Mouse (Mus musculus) yolk sac, embryonic 10.5 days (tissue): ENCODE measurements around the gene Map3k4.

Experiments used
- DNase-seq: peaks from one replicate; pipeline ENCODE4 v3.0.0-alpha.2; 2017; ENCODE audit warnings: low spot score

Map3k4 gene

GRCm38 (mm10) chr17:12271805-12272204 lies 46.8 kb downstream of the Map3k4 start:
- no peak for DNase-seq

- no peak for DNase-seq
Observed at GRCm38 (mm10) chr17:12268538-12268937, 50.1 kb downstream of the Map3k4 start.

GRCm38 (mm10) chr17:12268091-12268490 lies 50.5 kb downstream of the Map3k4 start:
- DNase-seq = no peak

GRCm38 (mm10) chr17:12265969-12266925 lies 52.3 kb downstream of the Map3k4 start:
- peak; percentile 55 for DNase-seq

- no peak for DNase-seq
Observed at GRCm38 (mm10) chr17:12264293-12264692, 54.3 kb downstream of the Map3k4 start.

GRCm38 (mm10) chr17:12263787-12264186 lies 54.8 kb downstream of the Map3k4 start:
- no peak for DNase-seq

GRCm38 (mm10) chr17:12262851-12263250 lies 55.7 kb downstream of the Map3k4 start:
- no peak for DNase-seq

- no peak for DNase-seq
Observed at GRCm38 (mm10) chr17:12261887-12262286, 56.7 kb downstream of the Map3k4 start.

- DNase-seq = no peak
Observed at GRCm38 (mm10) chr17:12261376-12261775, 57.2 kb downstream of the Map3k4 start.

GRCm38 (mm10) chr17:12259957-12260356 lies 58.6 kb downstream of the Map3k4 start:
- no peak for DNase-seq

- no peak for DNase-seq
Observed at GRCm38 (mm10) chr17:12258517-12258916, 60.1 kb downstream of the Map3k4 start.

- DNase-seq = no peak
Observed at GRCm38 (mm10) chr17:12256142-12256541, 62.5 kb downstream of the Map3k4 start.

- DNase-seq = no peak
Observed at GRCm38 (mm10) chr17:12250581-12250980, 68.0 kb downstream of the Map3k4 start.

- no peak for DNase-seq
Observed at GRCm38 (mm10) chr17:12249783-12250504, 68.7 kb downstream of the Map3k4 start.

GRCm38 (mm10) chr17:12240701-12241100 lies 77.9 kb downstream of the Map3k4 start:
- no peak for DNase-seq

- DNase-seq = no peak
Observed at GRCm38 (mm10) chr17:12232724-12233123, 85.9 kb downstream of the Map3k4 start.

- peak; percentile 39 for DNase-seq
Observed at GRCm38 (mm10) chr17:12231087-12231486, 87.5 kb downstream of the Map3k4 start.

- no peak for DNase-seq
Observed at GRCm38 (mm10) chr17:12230167-12230566, 88.4 kb downstream of the Map3k4 start.

- DNase-seq = no peak
Observed at GRCm38 (mm10) chr17:12229756-12230155, 88.8 kb downstream of the Map3k4 start.

GRCm38 (mm10) chr17:12228471-12228870 lies 90.1 kb downstream of the Map3k4 start:
- no peak for DNase-seq

- DNase-seq = no peak
Observed at GRCm38 (mm10) chr17:12228001-12228400, 90.6 kb downstream of the Map3k4 start.

- DNase-seq = no peak
Observed at GRCm38 (mm10) chr17:12226551-12226950, 92.0 kb downstream of the Map3k4 start.

- no peak for DNase-seq
Observed at GRCm38 (mm10) chr17:12225227-12225626, 93.4 kb downstream of the Map3k4 start.
